Mouse (Mus musculus): ENCODE results near the gene Pten. TPM values are rescaled to one million over a fixed set of nuclear protein-coding genes. Genes with fewer than 3 reads are reported as not detected.

The Pten gene
- 10 to 100 TPM; 69.0 to 74.2 TPM for total RNA-seq (2021)
- long read RNA-seq, experiment 1, full-length matches to known transcripts = 39 of 43 reads
- long read RNA-seq, experiment 1, partial matches to known transcripts = 1 of 43 reads
- long read RNA-seq, experiment 1, other reads (novel, unspliced or antisense) = 3 of 43 reads
- long read RNA-seq, experiment 2, full-length matches to known transcripts = 153 of 174 reads
- long read RNA-seq, experiment 2, partial matches to known transcripts = 4 of 174 reads
- long read RNA-seq, experiment 2, other reads (novel, unspliced or antisense) = 17 of 174 reads

DNA sequence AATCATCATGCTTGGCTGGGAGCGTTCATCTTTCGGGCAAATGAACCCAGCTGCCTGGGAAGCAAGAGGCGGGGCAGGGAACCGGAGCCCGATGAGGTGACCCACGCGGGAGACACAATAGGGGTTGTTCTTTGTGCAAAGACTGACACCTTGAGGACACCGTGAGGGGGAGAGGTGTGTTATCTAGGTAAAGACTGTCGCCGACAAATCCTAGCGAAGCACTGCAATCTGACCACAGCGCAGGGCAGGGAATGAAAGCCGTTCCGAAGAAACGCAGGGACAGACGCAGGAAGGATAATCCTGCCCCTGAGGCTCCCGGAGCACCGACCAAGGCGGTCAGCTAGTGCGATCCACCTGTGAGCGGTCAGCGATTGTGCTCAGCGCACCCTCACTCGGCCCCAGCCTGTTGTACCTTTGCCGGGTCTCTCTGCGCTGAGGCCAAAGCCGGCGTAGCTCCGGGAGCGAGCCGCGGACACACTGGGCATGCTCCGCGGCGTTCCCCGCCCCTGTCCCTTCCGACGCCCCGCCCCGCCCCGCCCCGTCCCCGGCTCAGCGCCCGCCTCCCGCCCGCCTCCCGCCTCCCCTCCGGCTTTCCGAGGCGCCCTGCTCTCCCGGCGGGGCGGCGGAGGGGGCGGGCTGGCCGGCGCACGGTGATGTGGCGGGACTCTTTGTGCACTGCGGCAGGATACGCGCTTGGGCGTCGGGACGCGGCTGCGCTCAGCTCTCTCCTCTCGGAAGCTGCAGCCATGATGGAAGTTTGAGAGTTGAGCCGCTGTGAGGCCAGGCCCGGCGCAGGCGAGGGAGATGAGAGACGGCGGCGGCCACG lies at the start of gene Pten:
TSS of gene Pten (plus strand) at position 598 of the 826 bp plus-strand sequence.
- peak; percentile 98 to 99 for DNase-seq (ENCODE audit: low spot score in 2 of 2)

DNA sequence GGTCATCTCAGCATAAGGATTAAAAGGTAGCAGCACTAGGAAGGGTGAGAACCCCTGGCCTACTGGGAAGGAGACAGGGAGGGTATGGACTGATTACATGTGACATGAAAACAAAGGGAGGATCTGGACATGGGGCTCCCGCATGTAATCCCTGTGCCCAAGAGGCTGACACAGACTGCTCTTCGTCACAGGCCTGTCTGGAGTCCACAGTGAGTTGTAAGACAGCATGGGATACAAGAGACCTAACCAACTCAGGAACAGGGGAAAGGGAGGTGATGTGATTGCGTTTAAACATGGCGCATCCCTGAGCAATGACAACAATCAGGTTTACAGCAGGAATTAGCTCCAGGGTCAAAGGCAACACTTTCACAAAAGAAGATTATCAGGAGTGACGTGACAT lies 48.3 kb upstream of the Pten start:
- DNase-seq (ENCODE audit: low spot score in 2 of 2) = no peak

DNA sequence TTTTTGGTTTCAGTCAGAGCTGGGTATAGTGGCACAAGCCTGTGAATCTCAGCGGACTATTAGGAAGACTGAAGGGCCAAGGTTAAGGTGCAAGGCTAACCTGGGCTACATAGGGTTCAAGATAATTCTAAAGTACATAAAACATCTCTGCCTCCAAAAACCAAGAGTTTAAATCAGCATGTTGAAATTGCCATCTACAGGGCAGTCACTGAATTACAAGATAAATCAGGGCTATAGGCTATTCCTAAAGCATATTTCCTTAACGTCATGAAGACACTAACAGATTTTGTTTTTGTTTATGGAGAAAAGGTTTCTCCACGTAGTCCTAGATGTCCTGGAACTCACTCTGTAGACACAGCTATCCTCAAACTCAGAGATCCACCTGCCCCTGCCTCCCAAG lies 47.0 kb upstream of the Pten start:
- DNase-seq (ENCODE audit: low spot score in 2 of 2) = no peak

DNA sequence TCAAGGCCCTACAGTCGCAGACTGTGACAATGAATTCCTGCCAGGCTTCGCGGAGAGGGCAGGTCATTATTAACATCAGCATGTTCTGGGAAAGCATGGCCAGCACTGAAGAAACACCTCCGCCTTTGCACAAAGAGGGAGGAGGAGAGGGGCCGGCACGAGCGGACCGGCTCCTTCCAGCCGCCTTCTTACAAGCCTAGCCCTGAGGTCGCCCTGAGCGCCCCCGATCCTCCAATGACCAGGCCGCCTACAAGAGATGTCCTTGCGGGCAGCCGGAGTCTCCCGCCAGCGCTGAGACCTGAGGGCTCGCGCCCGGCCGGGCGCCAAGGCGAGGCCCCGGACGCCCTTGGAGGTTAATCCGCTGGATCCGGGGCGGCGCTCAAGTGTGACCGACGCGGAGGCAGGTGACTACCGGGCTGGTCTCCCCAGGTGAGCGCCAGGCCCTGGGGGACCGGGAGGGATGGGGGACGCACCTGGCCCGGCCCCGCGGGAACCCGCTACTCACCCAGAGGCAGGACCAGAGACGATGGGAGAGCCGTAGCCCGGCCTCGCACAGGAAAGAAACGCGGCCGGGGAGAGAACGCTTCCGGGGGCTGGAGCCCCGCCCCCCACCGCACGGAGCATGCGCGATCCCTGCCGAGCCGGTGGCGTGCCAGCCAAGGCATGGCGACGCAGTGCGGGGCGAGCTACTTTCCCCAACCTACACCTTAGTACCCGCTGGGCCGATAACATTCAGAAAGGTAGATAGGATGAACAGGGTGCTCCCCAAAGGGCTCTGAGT lies 45.3 kb upstream of the Pten start:
- DNase-seq (ENCODE audit: low spot score in 2 of 2) = peak; percentile 96

DNA sequence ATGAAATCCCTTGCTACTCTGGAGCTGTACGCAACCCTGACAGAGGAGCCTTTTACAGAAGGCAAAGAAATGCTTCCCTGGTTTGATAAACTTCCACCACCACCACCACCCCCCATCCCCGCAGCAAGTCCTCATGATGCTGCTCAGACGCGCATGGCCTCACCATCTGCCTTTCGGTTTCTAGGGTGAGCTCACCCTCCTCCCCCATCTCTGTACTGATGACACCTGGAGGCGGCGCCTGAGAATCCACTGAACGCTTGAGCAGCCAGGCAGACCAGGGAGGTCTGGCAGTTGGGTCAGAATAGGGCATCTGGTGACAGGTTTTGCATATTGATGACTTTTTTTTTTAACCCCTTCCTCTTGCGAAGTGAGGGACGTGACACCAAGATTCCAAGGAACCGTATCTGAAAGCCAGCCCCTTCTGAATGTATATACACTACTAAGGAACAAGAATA lies 44.7 kb upstream of the Pten start:
- peak; percentile 61 to 65 for DNase-seq (ENCODE audit: low spot score in 2 of 2)

DNA sequence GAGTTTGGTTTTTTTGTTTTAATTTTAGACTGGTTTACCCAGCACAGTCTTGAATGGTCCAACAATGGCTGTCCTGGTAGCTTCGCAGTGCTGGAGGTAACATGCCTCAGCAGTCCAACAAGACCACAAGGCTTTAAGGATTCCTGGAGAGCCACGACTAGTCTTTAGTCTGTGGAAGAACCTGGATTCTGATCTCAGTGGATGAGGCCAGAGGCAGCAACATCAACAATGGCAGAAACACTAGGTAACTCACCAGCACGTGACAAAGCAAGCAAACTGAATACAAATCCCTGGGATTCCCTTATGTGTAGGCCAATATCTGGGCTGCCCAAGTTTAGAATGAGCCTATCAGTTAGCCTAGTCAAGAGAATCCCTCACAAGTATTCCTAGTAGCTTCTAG lies 43.8 kb upstream of the Pten start:
- DNase-seq (ENCODE audit: low spot score in 2 of 2) = no peak

DNA sequence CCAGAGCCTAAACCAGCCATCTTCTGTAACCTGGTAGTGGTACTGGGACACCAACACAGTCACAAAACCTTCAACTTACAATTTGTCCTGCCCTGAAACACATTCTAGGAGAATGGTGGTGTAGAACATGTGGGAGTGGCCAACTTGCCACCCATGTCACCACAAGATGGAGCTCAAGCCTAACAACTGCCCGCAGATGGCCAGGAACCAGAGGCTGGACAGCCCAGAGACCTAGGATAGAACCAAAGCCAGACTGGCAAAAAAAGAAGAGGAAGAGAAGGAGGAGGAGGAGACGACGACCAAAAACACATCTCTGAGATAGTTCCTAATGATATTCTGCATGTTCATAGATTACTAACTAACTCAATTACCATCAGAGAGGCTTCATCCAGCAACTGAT lies 42.1 kb upstream of the Pten start:
- DNase-seq (ENCODE audit: low spot score in 2 of 2) = peak; percentile 62 to 67

DNA sequence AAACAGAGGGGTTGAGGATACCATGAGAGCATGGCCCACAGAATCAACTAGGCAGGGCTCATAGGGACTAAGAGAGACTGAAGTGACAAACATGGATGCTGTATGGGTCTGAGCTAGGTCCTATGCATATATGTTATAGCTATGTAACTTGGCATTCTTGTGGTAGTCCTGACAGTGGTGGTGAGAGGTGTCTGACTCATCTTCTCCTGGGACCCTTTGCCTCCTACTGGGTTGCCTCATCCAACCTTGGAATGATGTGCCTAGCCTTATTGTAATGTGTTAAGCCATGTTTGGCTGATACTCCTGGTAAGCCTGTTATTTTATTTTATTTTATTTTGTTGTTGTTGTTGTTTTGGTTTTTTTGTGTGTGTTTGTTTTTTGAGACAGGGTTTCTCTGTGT lies 41.6 kb upstream of the Pten start:
- DNase-seq (ENCODE audit: low spot score in 2 of 2) = no peak

DNA sequence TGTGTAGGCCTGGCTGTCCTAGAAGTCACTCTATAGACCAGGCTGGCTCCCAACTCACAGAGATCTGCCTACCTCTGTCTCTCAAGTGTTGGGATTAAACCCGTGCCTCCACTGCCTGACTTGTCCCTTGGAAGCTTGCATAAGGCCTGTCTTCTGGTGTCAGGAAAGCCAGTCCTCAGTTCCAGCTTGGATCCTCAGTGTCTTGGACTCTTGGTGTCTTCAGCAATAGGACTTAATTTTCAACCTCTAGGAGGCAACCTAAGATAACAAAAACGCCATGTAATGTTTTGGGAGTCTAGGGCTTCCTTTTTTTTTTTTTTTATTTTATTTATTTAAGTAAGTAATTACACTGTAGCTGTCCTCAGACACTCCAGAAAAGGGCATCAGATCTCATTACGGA lies 39.7 kb upstream of the Pten start:
- DNase-seq (ENCODE audit: low spot score in 2 of 2) = no peak

DNA sequence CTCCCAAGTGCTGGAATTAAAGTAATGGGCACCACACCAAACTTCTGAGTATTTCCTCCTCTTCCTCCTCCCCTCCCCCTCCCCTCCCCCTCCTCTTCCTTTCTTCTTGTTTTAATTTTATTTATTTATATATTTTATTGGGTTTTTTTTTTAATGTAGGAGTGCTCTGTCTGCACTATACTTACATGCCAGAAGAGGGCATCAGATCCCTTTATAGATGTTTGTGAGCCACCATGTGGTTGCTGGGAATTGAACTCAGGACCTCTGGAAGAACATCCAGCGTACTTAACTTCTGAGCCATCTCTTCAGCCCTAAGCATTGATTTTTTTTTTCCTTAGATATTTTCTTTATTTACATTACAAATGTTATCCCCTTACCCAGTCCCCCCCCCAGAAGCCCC lies 37.0 kb upstream of the Pten start:
- DNase-seq (ENCODE audit: low spot score in 2 of 2) = no peak

DNA sequence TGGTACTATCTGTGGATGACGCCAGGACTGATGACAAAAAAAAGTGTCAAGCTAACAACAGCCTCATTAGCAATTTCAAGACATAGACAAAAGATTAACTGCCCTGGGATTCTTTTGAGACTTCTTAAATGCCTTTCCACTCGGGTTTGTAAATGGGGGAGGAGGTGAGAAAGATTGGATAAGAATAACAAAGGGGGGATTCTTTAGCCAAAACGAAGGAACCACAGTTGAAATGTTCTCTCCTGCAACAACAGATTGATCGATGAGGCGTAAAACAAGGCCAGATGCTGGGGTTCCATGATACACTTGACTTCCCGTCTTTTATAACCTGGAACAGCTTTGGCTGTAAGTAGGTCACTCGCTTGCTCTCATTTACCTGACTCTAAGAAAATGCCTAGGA lies 33.5 kb upstream of the Pten start:
- no peak for DNase-seq (ENCODE audit: low spot score in 2 of 2)

DNA sequence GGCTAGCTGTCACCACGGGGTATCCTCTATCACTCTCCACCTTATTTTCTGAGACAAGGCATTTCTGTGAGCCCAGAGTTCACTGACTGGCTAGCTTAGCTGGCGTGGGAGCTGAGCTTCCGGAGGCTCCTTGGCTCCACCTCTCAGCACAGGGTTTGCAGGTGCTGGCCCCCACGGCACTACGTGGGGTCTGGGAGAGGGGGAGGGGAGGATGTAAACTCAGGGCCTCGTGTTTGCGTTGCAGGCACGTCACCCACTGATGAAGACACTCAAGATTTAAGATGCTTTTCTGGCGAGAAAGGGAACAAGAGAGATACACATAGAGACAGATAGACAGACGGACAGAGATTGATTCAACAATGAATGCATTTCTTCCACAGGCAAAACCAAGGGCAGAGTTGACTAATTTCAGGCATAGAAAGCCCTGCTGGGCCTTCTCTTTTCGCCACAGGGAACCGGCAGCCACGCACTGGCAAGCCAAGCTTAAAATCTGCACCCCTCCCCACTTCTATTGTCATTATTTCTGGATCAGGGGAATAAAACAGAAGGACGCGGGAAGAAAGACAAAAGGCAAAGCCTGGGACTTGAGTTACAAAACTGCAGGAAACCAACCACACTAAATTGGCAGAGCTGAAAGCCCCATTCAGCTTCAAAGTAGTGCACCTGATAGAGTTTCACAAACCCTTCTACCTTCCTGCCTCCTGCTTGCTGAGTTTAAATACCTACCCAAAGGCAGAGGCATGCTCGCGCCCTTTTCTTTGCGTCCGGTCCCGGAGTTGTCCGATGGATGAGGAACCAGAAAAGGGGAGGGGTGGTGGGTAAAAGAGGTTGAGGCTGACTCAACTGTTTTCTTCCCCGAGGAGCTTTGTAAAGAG lies 30.6 kb upstream of the Pten start:
- DNase-seq (ENCODE audit: low spot score in 2 of 2) = no peak

DNA sequence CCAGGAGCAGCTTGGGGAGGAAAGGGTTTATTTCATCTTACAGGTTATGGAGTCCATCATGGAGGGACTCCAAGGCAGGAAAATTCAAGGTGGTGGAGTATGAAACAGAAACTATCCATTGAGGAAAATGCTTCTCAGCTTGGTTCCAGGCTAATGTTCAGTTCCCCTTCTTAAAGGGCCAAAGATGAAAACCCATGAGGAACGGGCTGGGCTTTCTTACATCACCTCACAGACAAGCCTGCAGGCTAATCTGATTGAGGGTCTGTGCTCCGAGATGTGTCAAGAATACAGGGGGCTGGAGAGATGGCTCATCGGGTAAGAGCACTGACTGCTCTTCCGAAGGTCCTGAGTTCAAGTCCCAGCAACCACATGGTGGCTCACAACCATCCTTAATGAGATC lies 27.5 kb upstream of the Pten start:
- DNase-seq (ENCODE audit: low spot score in 2 of 2) = no peak

DNA sequence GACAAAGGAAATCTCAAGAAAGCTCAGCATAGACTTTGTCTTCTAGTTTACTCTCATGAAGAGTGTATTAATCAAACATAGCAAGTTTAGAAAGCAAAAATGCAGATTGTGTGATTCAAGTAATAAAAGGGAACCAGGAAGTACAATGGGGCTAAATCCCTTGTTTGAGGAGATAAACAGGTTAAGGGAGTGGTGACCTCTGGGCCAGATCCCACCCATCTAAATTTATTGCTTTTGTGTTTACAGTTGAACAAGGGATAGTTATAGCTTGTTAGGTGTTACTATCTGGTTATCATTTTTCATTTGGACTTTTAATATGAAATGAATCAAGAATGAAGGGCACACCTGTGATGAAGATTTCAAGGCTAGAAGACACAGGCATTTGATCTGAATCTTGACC lies 24.4 kb upstream of the Pten start:
- DNase-seq (ENCODE audit: low spot score in 2 of 2) = no peak

DNA sequence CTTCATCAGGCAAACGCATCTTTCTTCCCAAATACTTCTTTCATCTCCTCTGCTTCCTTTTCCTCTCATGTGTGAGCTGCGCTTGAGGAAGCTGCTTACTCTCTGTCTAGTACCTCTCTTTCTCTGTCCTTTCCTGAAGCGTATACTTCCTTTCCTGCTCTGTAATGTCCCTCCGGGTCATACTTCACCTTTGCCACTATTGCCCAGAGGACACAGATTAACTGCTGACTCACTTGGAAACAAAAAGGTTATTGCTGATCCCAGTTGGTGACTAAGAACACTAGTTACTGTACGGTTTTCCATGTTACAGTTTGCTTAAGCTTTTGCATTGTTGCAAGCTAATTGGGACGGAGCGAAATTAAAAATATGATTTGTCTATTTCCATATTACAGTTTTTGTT lies 19.5 kb upstream of the Pten start:
- no peak for DNase-seq (ENCODE audit: low spot score in 2 of 2)

DNA sequence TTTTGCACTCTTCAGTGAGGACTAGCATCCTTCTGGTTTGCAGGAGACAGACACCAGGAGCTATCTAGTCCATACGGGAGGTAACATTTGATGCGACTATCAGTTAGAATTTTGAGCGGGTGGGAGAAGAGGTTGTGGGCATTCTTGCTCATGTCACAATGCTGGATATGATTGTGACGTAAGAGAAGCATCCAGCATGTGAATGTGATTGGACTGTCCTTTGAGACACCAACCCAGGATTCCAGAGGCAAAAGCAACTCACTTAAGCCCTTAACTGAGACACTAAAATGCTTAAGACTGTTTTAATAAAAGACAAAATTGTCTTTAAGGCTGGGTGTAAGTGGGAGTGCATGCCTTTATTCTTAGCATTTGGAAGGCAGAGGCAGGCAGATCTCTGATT lies 17.6 kb upstream of the Pten start, which contains the start of gene Atad1:
TSS of gene Atad1 (minus strand) at position 101 of the 400 bp plus-strand sequence.
- no peak for DNase-seq (ENCODE audit: low spot score in 2 of 2)

DNA sequence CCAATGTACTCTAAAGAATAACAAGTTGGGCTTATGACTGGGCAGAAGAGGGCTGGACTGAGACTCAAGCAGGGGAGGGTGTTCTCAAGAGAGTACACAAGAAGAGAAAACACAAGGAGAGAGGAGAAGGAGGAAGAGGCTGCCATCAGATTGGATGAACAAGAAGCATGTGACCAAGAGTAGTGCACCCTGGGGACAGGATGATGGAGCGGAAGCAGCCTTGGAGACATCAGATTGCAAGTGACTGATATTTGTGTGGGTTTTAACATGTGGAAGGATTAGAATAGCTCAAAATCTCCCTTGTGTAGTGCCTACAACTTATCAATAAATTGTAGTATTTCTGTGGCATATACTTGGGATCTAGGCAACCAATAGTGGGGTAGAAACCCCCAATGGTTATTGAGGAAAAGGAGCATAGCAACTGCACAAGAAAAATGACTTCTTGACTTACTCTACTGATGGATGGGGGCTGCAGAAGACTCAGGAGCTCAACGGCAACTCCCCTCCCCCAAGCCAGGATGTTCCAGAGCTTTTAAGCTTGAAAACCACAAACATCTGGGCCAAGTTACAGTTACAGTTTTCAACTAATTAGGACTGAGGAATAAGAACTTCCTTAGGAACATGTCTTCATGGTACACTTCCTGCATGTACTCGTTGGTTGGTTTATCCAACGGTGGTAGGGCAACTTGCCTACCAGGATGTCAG lies 16.5 kb upstream of the Pten start:
- no peak for DNase-seq (ENCODE audit: low spot score in 2 of 2)

DNA sequence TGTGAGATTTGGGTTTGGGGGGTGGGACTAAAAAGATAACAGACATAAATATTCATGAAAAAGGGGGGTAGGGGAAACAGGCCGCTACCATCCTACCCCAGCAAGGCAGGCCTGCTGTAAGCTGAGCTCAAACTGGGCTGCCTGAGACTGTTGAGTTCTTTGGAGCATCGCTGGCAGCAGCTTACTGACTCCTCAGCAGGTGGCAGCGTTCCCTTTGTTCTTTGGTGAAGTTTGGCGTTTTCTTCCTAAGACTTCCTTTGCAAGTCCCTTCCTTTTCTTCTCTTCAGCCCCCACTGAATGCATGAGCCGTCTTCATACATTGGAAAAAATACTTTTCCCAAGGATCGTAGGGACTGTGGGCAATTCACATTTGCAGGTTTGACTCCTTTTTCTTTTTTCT lies 7.9 kb upstream of the Pten start:
- no peak for DNase-seq (ENCODE audit: low spot score in 2 of 2)

DNA sequence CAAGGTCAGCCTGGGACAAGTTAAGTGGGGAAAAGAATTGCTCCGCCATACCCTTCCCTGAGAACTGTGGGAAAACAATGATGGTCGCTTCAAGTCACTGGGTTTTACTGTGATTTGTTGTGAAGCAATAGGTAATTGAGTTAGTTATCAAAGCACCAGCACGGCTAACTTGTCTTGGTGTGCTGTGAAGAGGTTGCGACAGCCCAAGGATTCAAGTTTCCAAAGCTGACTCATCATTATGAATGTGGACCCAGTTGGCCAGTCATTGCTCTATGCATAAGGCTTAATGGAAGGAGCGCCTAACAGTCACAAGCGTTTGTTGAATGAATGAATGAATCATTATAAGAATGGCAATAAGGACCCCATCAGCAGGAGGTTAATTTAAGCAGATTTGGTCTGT lies 4.9 kb upstream of the Pten start:
- DNase-seq (ENCODE audit: low spot score in 2 of 2) = no peak

DNA sequence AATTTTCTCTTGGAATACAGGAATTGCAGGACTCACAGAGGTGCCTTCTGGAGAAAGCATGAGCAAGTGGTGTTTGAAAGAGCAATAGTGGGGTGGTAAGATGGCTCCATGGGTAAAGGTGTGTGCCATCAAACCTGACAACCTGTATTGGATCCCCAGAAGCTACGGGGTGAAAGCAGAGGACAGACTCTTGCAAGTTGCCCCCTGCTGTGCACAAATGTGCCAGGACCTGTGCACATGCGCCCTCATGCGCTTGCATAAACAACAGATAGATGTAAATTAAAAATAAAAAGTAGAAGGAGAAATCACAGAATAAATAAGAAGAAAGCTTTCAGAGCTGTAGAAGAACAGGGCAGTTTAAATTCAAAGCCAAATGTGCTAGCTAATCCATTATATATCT lies 3.9 kb upstream of the Pten start:
- DNase-seq (ENCODE audit: low spot score in 2 of 2) = no peak
